Mouse (Mus musculus) forebrain, embryonic 15.5 days (tissue): ENCODE results near the gene Car14. TPM values are rescaled to one million over a fixed set of nuclear protein-coding genes. Genes with fewer than 3 reads are reported as not detected.
A peak's percentile ranks its signal among the peaks of the same experiment; 100 is the strongest.
"Not testable (repeated sequence)": the region's sequence is repeated elsewhere in the genome, so short reads cannot be mapped to it uniquely, and the experiment has no call there.

Experiments
- ATAC-seq: fragments of 200-750 bp; cut with Nextera tagmentation; replicated peaks from 2 replicates; pipeline ENCODE4 v1.8.0; 2017; ENCODE audit warnings: mild to moderate bottlenecking, moderate TSS enrichment, moderate library complexity
- H3K27ac ChIP-seq: fragments of 300-500 bp; sonication (generic); replicated peaks from 2 replicates; pipeline ENCODE4 v1.5.1; 2015; ENCODE audit warnings: mild to moderate bottlenecking, inconsistent platforms
- H3K27me3 ChIP-seq: fragments of 300-500 bp; sonication (generic); 2 replicates; pipeline ENCODE4 v1.6.1; 2015; ENCODE audit warnings: inconsistent platforms
- H3K36me3 ChIP-seq: fragments of 300-500 bp; sonication (generic); 2 replicates; pipeline ENCODE4 v1.6.1; 2015; ENCODE audit warnings: mild to moderate bottlenecking, inconsistent platforms
- H3K4me1 ChIP-seq: fragments of 300-500 bp; sonication (generic); 2 replicates; pipeline ENCODE4 v1.6.1; 2015; ENCODE audit warnings: inconsistent platforms
- H3K4me2 ChIP-seq: fragments of 300-500 bp; sonication (generic); replicated peaks from 2 replicates; pipeline ENCODE4 v1.6.1; 2015; ENCODE audit warnings: mild to moderate bottlenecking, inconsistent platforms
- H3K4me3 ChIP-seq: fragments of 300-500 bp; sonication (generic); 2 replicates; pipeline ENCODE4 v1.5.1; 2015; ENCODE audit warnings: mild to moderate bottlenecking, inconsistent platforms
- H3K9ac ChIP-seq: fragments of 300-500 bp; sonication (generic); replicated peaks from 2 replicates; pipeline ENCODE4 v1.6.1; 2015; ENCODE audit warnings: mild to moderate bottlenecking, inconsistent platforms
- H3K9me3 ChIP-seq: fragments of 300-500 bp; sonication (generic); 2 replicates; pipeline ENCODE4 v1.6.1; 2016; ENCODE audit warnings: inconsistent platforms
- WGBS: fragments of 180-500 bp; shearing (Covaris S2); methylation state at CpG from one replicate; pipeline ENCODE4 v1.1.7; 2015; ENCODE audit warnings: mixed read lengths; 5-methylcytosine and 5-hydroxymethylcytosine counted together
- polyA plus RNA-seq: library from polyadenylated mRNA; unstranded; fragments of >200 nt; fragmentation: Nextera tagmentation; extraction: Ambion mirVana; gene quantifications from 2 replicates; pipeline ENCODE4 v1.2.1, GENCODE M21; 2015

Car14 gene
- 10.5 and 14.0 TPM in 2 replicates for polyA plus RNA-seq

GRCm38 (mm10) chr3:95904568-95904967 lies at the start of gene Car14:
Gene Car14 (minus strand): TSS chr3:95904691.
- H3K9me3 ChIP-seq: no peaks in the 10 kb centered on the region
- ATAC-seq: peak; percentile 33
- 0 out of 2 replicates have a peak within 1 kb of the TSS, but pooled peaks have one; percentile 12 for H3K27ac ChIP-seq

GRCm38 (mm10) chr3:95953522-95953921 lies 49.0 kb upstream of the Car14 start:
- Histone ChIP-seq H3K4me2 (no peak overlapping the region), H3K36me3 (no peaks in the 10 kb centered on the region), H3K9ac (no peak overlapping the region), H3K27me3 (no peaks in the 10 kb centered on the region), H3K4me1 (peaks cover 25% of the 10 kb centered on the region), H3K27ac (peak overlapping the region; percentile 19), H3K4me3 (no peak overlapping the region), H3K9me3 (no peaks in the 10 kb centered on the region)
- no peak for ATAC-seq
- WGBS: 51% methylated on average over 3 of the region's 3 CpGs

More at GRCm38 (mm10) chr3:95904568-95904967, at the start of gene Car14:
- under 1% methylated on average over 15 of the region's 15 CpGs for WGBS
- Histone ChIP-seq H3K36me3 (no peaks in the 10 kb centered on the region), H3K9ac (peak within 1 kb of the TSS; percentile 34), H3K4me3 (peak within 1 kb of the TSS; percentile 37), H3K4me2 (peak within 1 kb of the TSS; percentile 66), H3K27me3 (peaks cover 5% of the 10 kb centered on the region; the same call in 1 of the 2 replicates), H3K4me1 (peaks cover 32% of the 10 kb centered on the region)

- no peak overlapping the region for H3K9ac ChIP-seq
- H3K4me3 ChIP-seq: no peak overlapping the region
- peaks cover 25% of the 10 kb centered on the region for H3K4me1 ChIP-seq
- no peaks in the 10 kb centered on the region for H3K9me3 ChIP-seq
- no peaks in the 10 kb centered on the region for H3K36me3 ChIP-seq
- ATAC-seq: no peak
- no peak overlapping the region for H3K4me2 ChIP-seq
- H3K27me3 ChIP-seq: no peaks in the 10 kb centered on the region
- peak overlapping the region; percentile 19 for H3K27ac ChIP-seq
Observed at GRCm38 (mm10) chr3:95953023-95953422, 48.5 kb upstream of the Car14 start.

GRCm38 (mm10) chr3:95951566-95951965 lies 47.1 kb upstream of the Car14 start:
- not testable (repeated sequence) for H3K9me3 ChIP-seq, H3K36me3 ChIP-seq, H3K27me3 ChIP-seq
- Histone ChIP-seq H3K27ac (peak overlapping the region; percentile 100), H3K4me2 (peak overlapping the region; percentile 48), H3K4me3 (peak overlapping the region; percentile 66), H3K9ac (peak overlapping the region; percentile 71), H3K4me1 (peaks cover 17% of the 10 kb centered on the region)
- ATAC-seq: peak; percentile 28
- 69% methylated on average over 12 of the region's 12 CpGs for WGBS

- H3K9ac ChIP-seq: peak overlapping the region; percentile 71
- peak overlapping the region; percentile 100 for H3K27ac ChIP-seq
- peaks cover 4% of the 10 kb centered on the region; the same call in 1 of the 2 replicates for H3K36me3 ChIP-seq
- H3K27me3 ChIP-seq: no peaks in the 10 kb centered on the region
- H3K4me2 ChIP-seq: peak overlapping the region; percentile 48
- H3K9me3 ChIP-seq: no peaks in the 10 kb centered on the region
- ATAC-seq: peak; percentile 97
- 1% methylated on average over 49 of the region's 49 CpGs for WGBS
- peak overlapping the region; percentile 66 for H3K4me3 ChIP-seq
- H3K4me1 ChIP-seq: peaks cover 17% of the 10 kb centered on the region
Observed at GRCm38 (mm10) chr3:95950763-95951551, 46.5 kb upstream of the Car14 start.

- no peak overlapping the region for H3K4me2 ChIP-seq
- H3K9ac ChIP-seq: no peak overlapping the region
- H3K27me3 ChIP-seq: no peaks in the 10 kb centered on the region
- peaks cover 14% of the 10 kb centered on the region for H3K4me1 ChIP-seq
- peaks cover 15% of the 10 kb centered on the region for H3K36me3 ChIP-seq
- no peak overlapping the region for H3K27ac ChIP-seq
- ATAC-seq: no peak
- 86% methylated on average over 5 of the region's 5 CpGs for WGBS
- H3K4me3 ChIP-seq: no peak overlapping the region
- no peaks in the 10 kb centered on the region for H3K9me3 ChIP-seq
Observed at GRCm38 (mm10) chr3:95948325-95948724, 43.8 kb upstream of the Car14 start.

- 85% methylated on average over 14 of the region's 14 CpGs for WGBS
- Histone ChIP-seq H3K27ac (no peak overlapping the region), H3K36me3 (peaks cover 27% of the 10 kb centered on the region)
Observed at GRCm38 (mm10) chr3:95945731-95946240, 41.3 kb upstream of the Car14 start.

GRCm38 (mm10) chr3:95944742-95945141 lies 40.3 kb upstream of the Car14 start:
- Histone ChIP-seq H3K36me3 (peaks cover 36% of the 10 kb centered on the region), H3K4me3 (no peak overlapping the region), H3K9me3 (no peaks in the 10 kb centered on the region), H3K27me3 (no peaks in the 10 kb centered on the region), H3K27ac (no peak overlapping the region), H3K4me1 (no peaks in the 10 kb centered on the region), H3K4me2 (no peak overlapping the region), H3K9ac (no peak overlapping the region)
- 93% methylated on average over 8 of the region's 8 CpGs for WGBS
- no peak for ATAC-seq

More at GRCm38 (mm10) chr3:95945731-95946240, 41.3 kb upstream of the Car14 start:
- Histone ChIP-seq H3K4me2 (no peak overlapping the region), H3K9ac (no peak overlapping the region), H3K4me1 (no peaks in the 10 kb centered on the region), H3K4me3 (no peak overlapping the region), H3K9me3 (no peaks in the 10 kb centered on the region), H3K27me3 (no peaks in the 10 kb centered on the region)
- no peak for ATAC-seq

- no peak overlapping the region for H3K4me3 ChIP-seq
- H3K36me3 ChIP-seq: peaks cover 51% of the 10 kb centered on the region
- H3K27me3 ChIP-seq: no peaks in the 10 kb centered on the region
- no peak overlapping the region for H3K4me2 ChIP-seq
- WGBS: 93% methylated on average over 7 of the region's 7 CpGs
- ATAC-seq: no peak
- H3K27ac ChIP-seq: no peak overlapping the region
- no peaks in the 10 kb centered on the region for H3K9me3 ChIP-seq
- H3K4me1 ChIP-seq: no peaks in the 10 kb centered on the region
- H3K9ac ChIP-seq: no peak overlapping the region
Observed at GRCm38 (mm10) chr3:95943226-95943625, 38.7 kb upstream of the Car14 start.

- H3K27ac ChIP-seq: no peak overlapping the region
- ATAC-seq: no peak
- 81% methylated on average over 6 of the region's 6 CpGs for WGBS
Observed at GRCm38 (mm10) chr3:95942749-95943148, 38.3 kb upstream of the Car14 start.

GRCm38 (mm10) chr3:95938835-95939234 lies 34.3 kb upstream of the Car14 start:
- no peak overlapping the region for H3K9ac ChIP-seq
- H3K27me3 ChIP-seq: no peaks in the 10 kb centered on the region
- peaks cover 70% of the 10 kb centered on the region for H3K36me3 ChIP-seq
- ATAC-seq: no peak
- H3K4me1 ChIP-seq: no peaks in the 10 kb centered on the region
- 93% methylated on average over 15 of the region's 15 CpGs for WGBS
- H3K4me2 ChIP-seq: no peak overlapping the region
- H3K4me3 ChIP-seq: no peak overlapping the region
- no peak overlapping the region for H3K27ac ChIP-seq
- no peaks in the 10 kb centered on the region for H3K9me3 ChIP-seq

More at GRCm38 (mm10) chr3:95942749-95943148, 38.3 kb upstream of the Car14 start:
- Histone ChIP-seq H3K36me3 (peaks cover 56% of the 10 kb centered on the region), H3K9ac (no peak overlapping the region), H3K4me1 (no peaks in the 10 kb centered on the region), H3K27me3 (no peaks in the 10 kb centered on the region), H3K4me2 (no peak overlapping the region), H3K9me3 (no peaks in the 10 kb centered on the region), H3K4me3 (no peak overlapping the region)

- H3K4me2 ChIP-seq: no peak overlapping the region
- peaks cover 71% of the 10 kb centered on the region for H3K36me3 ChIP-seq
- 96% methylated on average over 8 of the region's 8 CpGs for WGBS
- H3K9me3 ChIP-seq: no peaks in the 10 kb centered on the region
- H3K4me1 ChIP-seq: no peaks in the 10 kb centered on the region
- no peak overlapping the region for H3K9ac ChIP-seq
- no peak overlapping the region for H3K4me3 ChIP-seq
- no peak overlapping the region for H3K27ac ChIP-seq
- ATAC-seq: no peak
- no peaks in the 10 kb centered on the region for H3K27me3 ChIP-seq
Observed at GRCm38 (mm10) chr3:95938217-95938616, 33.7 kb upstream of the Car14 start.
